Mouse (Mus musculus) effector memory CD4-positive, alpha-beta T cell, adult 7 months (primary cell): ENCODE results near the gene Zdhhc22. TPM values are rescaled to one million over a fixed set of nuclear protein-coding genes. Genes with fewer than 3 reads are reported as not detected.

Experiments
- polyA plus RNA-seq: library from polyadenylated mRNA; unstranded; fragments of 100-300 nt; shearing (Covaris generic); gene quantifications from one replicate; pipeline ENCODE4 v1.2.1, GENCODE M21; 2017

The Zdhhc22 gene
- 0.79 TPM for polyA plus RNA-seq

DNA sequence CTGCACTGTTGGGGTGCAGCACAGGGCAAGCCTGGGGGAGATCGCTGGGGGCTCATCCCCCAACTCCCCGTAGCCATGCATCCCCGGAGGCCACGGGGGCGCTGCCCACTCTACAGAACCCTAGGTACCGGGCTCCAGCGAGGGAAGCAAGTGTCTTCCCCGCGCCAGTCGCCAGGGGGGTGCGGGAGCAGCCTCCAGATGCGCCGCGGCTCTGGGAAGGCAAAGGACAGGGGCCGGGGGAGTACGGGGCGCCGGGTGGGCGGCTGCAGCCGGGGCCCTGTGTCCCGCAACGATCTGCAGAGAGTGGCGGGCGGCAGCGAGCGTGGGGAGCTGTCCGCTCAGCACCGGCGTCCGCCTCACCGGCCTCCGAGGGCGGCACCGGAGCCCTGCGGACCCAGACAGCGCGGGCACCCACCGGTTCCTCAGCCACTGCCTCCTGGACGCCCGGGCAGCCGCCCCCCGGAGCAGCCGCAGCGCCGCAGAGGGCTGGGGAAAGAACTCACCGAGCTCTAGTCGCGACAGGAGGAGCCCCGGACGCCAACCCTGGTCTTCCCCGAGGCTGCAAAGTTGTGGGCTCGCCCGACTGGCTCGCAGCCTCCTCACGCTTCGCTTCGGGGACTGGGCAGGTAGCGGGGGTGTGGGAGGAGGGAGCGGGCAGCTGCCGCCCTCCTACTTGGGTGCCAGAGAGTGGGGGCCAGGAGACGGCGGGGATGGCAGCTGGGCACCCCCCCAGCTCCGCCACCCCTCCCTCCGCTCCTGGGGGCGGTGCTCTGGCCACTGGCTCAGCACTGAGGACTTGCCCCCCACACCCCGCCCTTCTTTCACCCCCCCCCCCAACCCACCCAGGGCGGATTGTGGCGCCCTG, at the start of gene Zdhhc22:
Zdhhc22 (minus strand) TSS at position 541 of the 865 bp plus-strand sequence.

DNA sequence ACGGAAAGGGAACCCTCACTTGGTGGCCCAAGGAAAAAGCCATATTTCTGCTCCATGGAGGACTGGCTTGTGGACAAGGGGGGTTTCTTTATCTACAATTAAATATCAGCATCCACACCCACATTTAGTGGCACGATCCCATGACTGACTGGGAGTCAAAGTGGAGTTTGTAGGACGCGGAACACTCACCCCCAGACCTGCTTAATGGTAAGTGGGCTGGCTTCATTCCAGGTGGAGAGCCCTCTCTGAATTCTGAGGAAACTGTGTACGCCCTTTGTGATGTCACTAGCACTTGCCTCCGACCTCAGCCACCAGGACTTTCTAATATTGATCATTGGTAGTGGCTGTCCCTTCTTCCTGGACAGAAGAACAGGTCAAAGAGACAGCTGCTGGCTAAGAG, 30.8 kb upstream of the Zdhhc22 start, which contains the start of gene Tmem63c:
Tmem63c (plus strand) TSS at position 301 of the 400 bp plus-strand sequence.

DNA sequence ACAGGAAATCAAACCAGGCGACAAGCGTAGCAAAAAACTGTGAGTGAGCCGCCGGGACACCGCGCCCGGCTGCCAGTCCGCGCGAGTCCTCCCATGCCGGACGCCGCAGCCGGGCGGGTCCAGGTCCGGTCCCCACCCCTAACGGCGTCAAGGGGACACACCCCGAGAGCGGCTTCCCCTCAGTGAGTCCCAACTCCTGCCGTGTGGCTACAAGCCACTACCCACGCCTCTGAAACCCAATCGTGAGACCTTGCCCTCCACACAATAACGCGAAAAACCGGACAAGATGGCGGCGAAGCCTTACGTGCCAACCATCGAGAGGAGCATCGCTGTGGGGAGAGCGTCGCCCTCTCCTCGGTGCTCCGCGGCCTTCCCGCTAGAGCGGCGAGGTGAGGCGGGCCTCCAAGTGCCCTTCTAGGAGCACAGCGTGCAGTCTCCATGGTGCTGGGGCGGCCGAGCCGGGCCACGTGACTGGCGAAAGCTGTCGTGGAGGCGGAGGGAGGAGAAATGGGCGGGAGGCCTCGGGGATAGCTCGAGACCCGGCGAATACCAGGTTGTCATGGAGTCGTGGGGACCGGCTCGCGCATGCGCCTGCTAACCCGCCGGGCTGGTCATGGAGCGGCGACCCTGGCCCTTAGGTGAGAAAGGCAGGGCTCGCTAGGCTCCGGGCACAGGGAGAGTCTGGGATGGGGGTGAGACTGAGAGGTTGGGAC, 43.2 kb downstream of the Zdhhc22 start, which contains the start of gene Cipc:
Cipc (plus strand) TSS at position 182 of the 713 bp plus-strand sequence.

Other genes starting within 250 kb of the Zdhhc22 start
- 101 TPM for gene Irf2bpl, start 105.6 kb downstream of the Zdhhc22 start, polyA plus RNA-seq
- gene Cipc, start 43.4 kb downstream of the Zdhhc22 start, polyA plus RNA-seq = 81.2 TPM
- gene Tmem63c, start 30.9 kb upstream of the Zdhhc22 start, polyA plus RNA-seq = 0.29 TPM
- gene Ngb, start 112.1 kb upstream of the Zdhhc22 start, polyA plus RNA-seq = not detected
- gene Gstz1, start 156.7 kb upstream of the Zdhhc22 start, polyA plus RNA-seq = 7.7 TPM
- gene Pomt2, start 157.5 kb upstream of the Zdhhc22 start, polyA plus RNA-seq = 4.3 TPM
- 2.4 TPM for gene Samd15, start 209.3 kb upstream of the Zdhhc22 start, polyA plus RNA-seq
- gene Tmed8, start 210.0 kb upstream of the Zdhhc22 start, polyA plus RNA-seq = 7.9 TPM
- gene Noxred1, start 248.3 kb upstream of the Zdhhc22 start, polyA plus RNA-seq = 0.45 TPM